Mouse (Mus musculus): ENCODE data around the gene Tmem163.

The Tmem163 gene

GRCm38 (mm10) chr1:127555822-127556485 is 123.4 kb downstream of the Tmem163 start:
- DNase-seq: no peak

GRCm38 (mm10) chr1:127548078-127548477 is 131.3 kb downstream of the Tmem163 start:
- no peak for DNase-seq

GRCm38 (mm10) chr1:127542756-127543155 is 136.6 kb downstream of the Tmem163 start:
- DNase-seq: no peak

DNA sequence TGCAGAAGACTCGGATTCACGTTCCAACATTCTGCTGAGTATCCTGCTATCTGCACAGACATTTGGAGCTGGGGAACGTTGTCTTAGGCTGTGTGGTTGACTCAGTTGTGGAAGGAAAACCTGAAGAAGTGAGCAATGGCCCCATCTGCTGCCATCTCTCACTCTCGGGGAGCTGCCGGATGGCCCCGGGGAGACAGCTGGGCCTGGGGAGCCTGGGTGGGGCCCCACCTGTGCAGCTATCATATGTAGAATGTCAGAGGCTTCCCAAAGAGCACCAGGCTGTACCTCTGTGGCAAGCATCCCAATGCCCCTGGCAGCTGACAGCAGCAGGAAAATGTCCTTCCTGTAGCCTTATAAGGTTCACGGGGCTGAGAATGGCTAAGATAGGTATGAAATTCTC is 137.4 kb downstream of the Tmem163 start:
- no peak for DNase-seq

GRCm38 (mm10) chr1:127541522-127541921 is 137.8 kb downstream of the Tmem163 start:
- DNase-seq: no peak

- DNase-seq: no peak
These were observed 141.9 kb downstream of the Tmem163 start for GRCm38 (mm10) chr1:127537204-127538038.

GRCm38 (mm10) chr1:127536448-127536847 is 142.9 kb downstream of the Tmem163 start:
- no peak for DNase-seq

DNA sequence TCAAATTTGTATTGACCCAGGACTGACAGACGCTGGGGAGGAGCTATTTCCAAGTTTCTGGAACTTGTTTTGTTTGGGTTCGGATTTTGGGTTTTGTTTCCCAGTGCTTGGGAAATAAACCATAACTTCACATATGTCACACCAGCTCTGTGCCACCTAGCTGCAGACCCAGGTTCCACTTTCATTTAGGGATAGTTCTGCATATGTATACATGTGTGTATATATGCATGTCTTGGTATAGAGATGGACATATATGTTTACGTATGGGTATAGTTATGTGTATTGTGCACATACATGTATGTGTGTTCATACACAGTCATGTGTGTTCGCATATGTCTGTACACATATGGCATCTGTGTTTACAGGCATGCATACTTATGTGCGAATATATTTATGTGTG is 147.6 kb downstream of the Tmem163 start:
- no peak for DNase-seq

GRCm38 (mm10) chr1:127530849-127531580 is 148.3 kb downstream of the Tmem163 start:
- DNase-seq: no peak

GRCm38 (mm10) chr1:127523364-127523763 is 156.0 kb downstream of the Tmem163 start:
- DNase-seq: no peak

- DNase-seq: no peak
These were observed 164.5 kb downstream of the Tmem163 start for GRCm38 (mm10) chr1:127514888-127515287.

- peak; percentile 63 to 82 for DNase-seq
These were observed 164.9 kb downstream of the Tmem163 start for GRCm38 (mm10) chr1:127514479-127514878.

DNA sequence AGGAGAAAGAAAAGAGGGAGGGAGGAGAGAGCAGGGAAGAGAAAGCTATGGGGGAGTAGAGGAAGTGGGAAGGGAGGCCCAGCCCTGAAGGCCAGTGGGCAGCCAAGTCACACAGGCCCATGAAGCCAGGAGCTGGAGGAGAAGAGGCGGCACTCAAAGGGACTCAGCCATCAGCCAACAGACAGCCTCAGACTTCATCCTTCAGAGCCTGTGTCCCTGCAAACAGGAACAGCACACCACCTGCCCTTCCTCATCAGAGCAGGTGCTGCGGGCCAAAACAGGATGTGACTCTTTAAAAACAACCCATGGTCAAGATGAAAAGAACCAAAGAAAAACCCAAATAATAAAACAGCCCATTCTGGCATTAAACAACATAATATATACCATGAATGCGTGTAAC is 165.7 kb downstream of the Tmem163 start:
- DNase-seq: peak; percentile 50 to 56

DNA sequence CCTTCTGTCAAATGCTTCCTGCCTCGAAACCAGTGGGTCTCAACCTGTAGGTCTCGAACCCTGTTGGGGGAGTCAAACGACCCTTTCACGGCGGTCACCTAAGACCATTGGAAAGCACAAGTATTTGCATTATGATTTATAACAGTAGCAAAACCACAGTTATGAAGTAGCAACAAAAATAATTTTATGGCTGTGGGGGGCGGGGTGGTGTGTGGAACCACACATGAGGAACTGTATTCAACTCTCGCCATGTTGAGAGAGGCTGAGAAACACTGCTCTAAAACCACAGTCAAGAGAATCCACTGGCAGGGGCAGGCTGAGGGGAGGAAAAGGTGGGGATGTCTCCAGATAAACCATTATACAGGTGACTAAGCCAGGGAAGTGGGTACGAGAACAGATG is 166.2 kb downstream of the Tmem163 start:
- peak; percentile 47 to 59 for DNase-seq

DNA sequence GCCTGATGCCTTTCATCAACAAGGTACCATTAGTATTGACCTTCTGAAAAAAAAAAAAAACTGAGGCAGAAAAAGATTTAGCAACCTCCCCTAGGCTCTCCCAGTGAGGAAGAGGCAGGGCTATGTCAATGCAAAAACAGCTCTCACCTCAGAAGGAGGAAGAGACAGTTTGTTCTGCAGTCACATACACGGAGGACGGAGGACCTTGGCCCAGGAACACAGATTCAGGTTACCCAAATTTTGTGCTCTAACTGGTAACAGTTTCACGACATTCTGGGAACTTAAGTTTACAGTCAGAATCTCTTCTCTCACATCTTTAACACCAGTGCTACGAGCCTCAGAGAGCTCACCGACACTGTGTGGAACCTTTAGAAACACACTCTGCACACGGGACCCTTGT is 166.6 kb downstream of the Tmem163 start:
- DNase-seq: peak; percentile 26 to 46

- DNase-seq: peak; percentile 33 to 46
These were observed 168.0 kb downstream of the Tmem163 start for GRCm38 (mm10) chr1:127511362-127511761.

DNA sequence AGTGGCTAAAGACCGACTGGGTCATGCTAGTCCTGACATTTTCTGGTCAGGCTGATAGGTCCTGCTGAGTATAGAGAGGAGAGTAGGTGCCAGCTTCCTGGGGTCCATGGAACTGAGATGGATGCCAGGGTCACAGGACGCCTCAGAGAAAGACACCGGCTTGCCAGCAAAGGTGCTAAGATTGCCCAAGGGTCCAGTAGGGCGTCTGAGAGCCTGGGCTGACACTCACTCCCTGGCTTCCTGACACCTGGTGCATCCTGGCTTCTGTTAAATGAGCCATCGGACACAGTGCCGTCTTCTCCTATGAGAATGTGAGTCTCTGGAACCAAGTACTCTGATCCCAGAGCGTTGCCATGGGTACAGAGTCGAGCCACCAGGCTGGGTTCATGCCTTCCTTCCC is 170.4 kb downstream of the Tmem163 start:
- no peak for DNase-seq

- no peak for DNase-seq
These were observed 171.1 kb downstream of the Tmem163 start for GRCm38 (mm10) chr1:127508067-127508739.

DNA sequence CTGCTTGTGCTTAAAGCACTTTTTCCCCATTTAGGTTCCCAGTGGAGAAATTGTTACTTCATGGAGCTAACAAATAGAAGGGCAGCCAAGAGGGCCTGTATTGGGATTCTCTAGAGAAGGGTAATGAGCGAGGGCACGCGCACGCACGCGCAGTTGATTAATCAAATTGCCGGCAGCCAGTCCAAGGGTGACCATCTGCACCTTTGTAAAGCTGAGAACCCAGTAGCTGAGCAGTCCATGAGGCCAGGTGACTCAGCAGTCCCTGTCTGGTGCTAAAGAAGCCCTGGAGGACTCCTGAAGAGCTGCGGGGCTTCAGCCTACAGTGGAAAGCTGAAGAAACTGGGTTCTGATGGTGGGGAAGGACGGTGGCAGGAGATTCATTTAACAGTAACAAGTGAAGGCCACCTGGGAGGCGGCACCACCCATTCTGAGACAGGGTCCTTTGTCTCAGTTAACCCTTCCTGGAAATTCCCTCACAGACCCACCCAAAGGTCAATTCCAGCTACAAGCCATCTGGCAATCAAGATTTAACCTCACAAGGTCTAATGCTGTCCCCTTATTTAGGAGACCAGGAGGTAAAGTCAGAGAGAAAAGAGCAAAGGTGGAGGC is 172.2 kb downstream of the Tmem163 start:
- no peak for DNase-seq

GRCm38 (mm10) chr1:127500701-127501100 is 178.6 kb downstream of the Tmem163 start:
- peak; percentile 48 to 54 for DNase-seq

GRCm38 (mm10) chr1:127500219-127500618 is 179.1 kb downstream of the Tmem163 start:
- DNase-seq: peak; percentile 70 to 88

DNA sequence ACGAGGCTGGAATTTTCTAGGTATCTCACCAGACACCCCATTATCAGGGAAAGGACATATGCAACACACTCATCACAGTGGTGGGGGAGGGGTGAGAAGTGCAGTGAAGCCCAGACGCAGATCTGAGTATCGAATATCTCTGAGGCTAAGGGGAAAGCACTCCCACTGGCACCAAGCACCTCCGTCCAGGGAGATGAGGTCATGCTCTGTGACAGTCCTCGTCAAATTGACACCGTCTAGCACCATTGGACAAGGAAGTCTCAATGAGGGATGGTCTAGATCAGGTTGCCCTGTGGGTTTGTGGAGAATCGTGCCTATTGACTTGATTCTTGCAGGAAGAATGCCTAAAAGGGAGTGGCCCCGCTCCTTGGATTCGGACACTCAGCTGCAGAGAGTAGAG is 180.6 kb downstream of the Tmem163 start:
- DNase-seq: no peak

Data from spleen, adult 18-20 months (tissue).